Mouse (Mus musculus) limb, embryonic 14.5 days (tissue): ENCODE data around the gene Gdf1. TPM values are rescaled to one million over a fixed set of nuclear protein-coding genes. Genes with fewer than 3 reads are reported as not detected.

Source experiments
- ATAC-seq: fragments of 200-750 bp; cut with Nextera tagmentation; 2 replicates; pipeline ENCODE4 v1.8.0; 2017; ENCODE audit warnings: low read depth, moderate number of reproducible peaks, moderate TSS enrichment; ENCODE audit not compliant: low FRiP score
- DNase-seq: peaks from one replicate; pipeline ENCODE4 v3.0.0-alpha.2; 2015; ENCODE audit warnings: low spot score
- H3K27ac ChIP-seq: fragments of 300-500 bp; sonication (generic); replicated peaks from 2 replicates; pipeline ENCODE4 v1.5.1; 2014; ENCODE audit warnings: low read depth, mild to moderate bottlenecking, low read length, moderate library complexity, mixed read lengths
- H3K27me3 ChIP-seq: fragments of 300-500 bp; sonication (generic); 2 replicates; pipeline ENCODE4 v1.6.1; 2014; ENCODE audit warnings: low read length, mixed read lengths; ENCODE audit not compliant: control insufficient read depth, insufficient read depth
- H3K36me3 ChIP-seq: fragments of 300-500 bp; sonication (generic); 2 replicates; pipeline ENCODE4 v1.6.1; 2014; ENCODE audit warnings: mild to moderate bottlenecking, low read length, moderate library complexity, mixed read lengths; ENCODE audit not compliant: control insufficient read depth, insufficient read depth
- H3K4me1 ChIP-seq: fragments of 300-500 bp; sonication (generic); 2 replicates; pipeline ENCODE4 v1.6.1; 2014; ENCODE audit warnings: antibody characterized with exemption, low read length, mixed read lengths; ENCODE audit not compliant: control insufficient read depth, insufficient read depth
- H3K4me2 ChIP-seq: fragments of 300-500 bp; sonication (generic); replicated peaks from 2 replicates; pipeline ENCODE4 v1.6.1; 2014; ENCODE audit warnings: low read depth, mild to moderate bottlenecking, low read length, moderate library complexity; ENCODE audit not compliant: severe bottlenecking
- H3K4me3 ChIP-seq: fragments of 300-500 bp; sonication (generic); replicated peaks from 2 replicates; pipeline ENCODE4 v1.5.1; 2014; ENCODE audit warnings: low read length
- H3K9ac ChIP-seq: fragments of 300-500 bp; sonication (generic); 2 replicates; pipeline ENCODE4 v1.6.1; 2014; ENCODE audit warnings: mild to moderate bottlenecking, low read depth, low read length, moderate library complexity; ENCODE audit not compliant: severe bottlenecking
- H3K9me3 ChIP-seq: fragments of 300-500 bp; sonication (generic); 2 replicates; pipeline ENCODE4 v1.6.1; 2016; ENCODE audit warnings: low read length; ENCODE audit not compliant: control insufficient read depth
- POLR2A ChIP-seq: fragments of 200-500 bp; IDR thresholded peaks from 2 replicates; pipeline ENCODE4 v1.8.0; 2012; ENCODE audit warnings: inconsistent platforms, mild to moderate bottlenecking, moderate library complexity, borderline replicate concordance; ENCODE audit not compliant: insufficient read depth, insufficient read length; ENCODE audit errors: extremely low read depth
- WGBS: fragments of 180-500 bp; shearing (Covaris S2); extraction: QIAGEN DNeasy Blood & Tissue Kit; methylation state at CpG from one replicate; pipeline ENCODE4 v1.1.7; 2014; 5-methylcytosine and 5-hydroxymethylcytosine counted together
- polyA plus RNA-seq, 2 experiments: library from polyadenylated mRNA; depleted of rRNA in 1 of 2; stranded (reverse) in 1 of 2; unstranded in 1 of 2; fragments of >200 nt; fragmentation: Nextera tagmentation in 1 of 2; extraction: Ambion mirVana in 1 of 2; gene quantifications; 2 replicates each; pipeline versions ENCODE4 v1.2.1 to v1.2.3; 2012 to 2014

Gene Gdf1
- polyA plus RNA-seq, 2 experiments: 1.2 to 5.4 TPM

GRCm38 (mm10) chr8:70302901-70303300 is 26.7 kb upstream of the Gdf1 start:
- no peak for ATAC-seq
- H3K4me3 ChIP-seq: peak overlapping the region; percentile 91
- H3K4me1 ChIP-seq: peaks cover 14% of the 10 kb centered on the region
- 5% methylated on average over 16 of the region's 16 CpGs for WGBS
- DNase-seq: no peak
- H3K4me2 ChIP-seq: peak overlapping the region; percentile 77
- no peak for TF ChIP-seq POLR2A
- peak overlapping the region; percentile 72 for H3K9ac ChIP-seq
- no peaks in the 10 kb centered on the region for H3K9me3 ChIP-seq
- H3K36me3 ChIP-seq: peaks cover 56% of the 10 kb centered on the region
- H3K27ac ChIP-seq: peak overlapping the region; percentile 82; the same call in 1 of the 2 replicates
- no peaks in the 10 kb centered on the region for H3K27me3 ChIP-seq

DNA sequence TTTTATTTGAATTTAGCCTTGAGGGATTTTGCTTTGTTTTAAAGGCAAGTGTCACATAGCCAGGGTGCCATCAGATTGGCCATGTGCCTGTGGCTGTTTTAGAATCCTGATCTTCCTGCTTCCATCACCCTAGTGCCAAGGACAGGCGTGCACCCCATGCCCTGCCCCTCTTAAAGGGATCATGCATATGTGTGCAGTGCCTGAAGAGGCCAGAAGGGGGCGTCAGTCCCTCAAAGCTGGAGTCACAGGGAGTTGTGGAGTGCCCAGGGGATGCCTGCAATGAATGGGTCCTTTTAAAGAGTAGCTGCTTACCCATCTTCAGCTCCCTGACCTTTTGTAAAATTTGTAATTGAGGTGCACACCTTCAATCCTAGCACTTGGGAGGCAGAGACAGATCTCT is 20.3 kb upstream of the Gdf1 start:
- Histone ChIP-seq H3K36me3 (peaks cover 91% of the 10 kb centered on the region), H3K4me2 (no peak overlapping the region), H3K4me3 (no peak overlapping the region), H3K27ac (no peak overlapping the region), H3K9me3 (no peaks in the 10 kb centered on the region), H3K9ac (no peak overlapping the region), H3K27me3 (no peaks in the 10 kb centered on the region), H3K4me1 (peaks cover 1% of the 10 kb centered on the region; the same call in 1 of the 2 replicates)
- ATAC-seq: no peak
- no peak for TF ChIP-seq POLR2A
- whole genome bisulfite sequencing: 25% methylated on average over 2 of the region's 2 CpGs
- no peak for DNase-seq

DNA sequence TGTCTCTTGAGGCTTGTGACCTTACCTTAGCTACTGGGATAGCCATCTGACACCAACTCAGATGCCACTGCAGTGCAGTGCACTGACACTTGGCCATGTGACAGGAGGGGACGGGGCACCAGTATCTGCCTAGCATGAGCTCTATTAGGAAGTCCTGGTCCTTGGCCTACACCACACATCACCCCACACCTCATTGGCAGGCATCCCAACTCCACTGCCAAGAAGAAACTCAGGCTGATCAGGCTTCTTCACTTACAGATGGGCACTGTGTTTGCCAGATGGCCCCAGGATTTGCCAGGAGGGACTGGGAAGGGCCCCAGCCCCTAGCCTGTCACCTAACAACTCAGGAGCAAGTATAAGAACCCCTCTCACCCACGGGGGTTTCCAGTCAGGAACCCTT is 16.2 kb upstream of the Gdf1 start:
- H3K9ac ChIP-seq: no peak overlapping the region
- H3K9me3 ChIP-seq: no peaks in the 10 kb centered on the region
- no peak overlapping the region for H3K27ac ChIP-seq
- peaks cover 55% of the 10 kb centered on the region for H3K36me3 ChIP-seq
- no peaks in the 10 kb centered on the region for H3K27me3 ChIP-seq
- no peak overlapping the region for H3K4me3 ChIP-seq
- no peak overlapping the region for H3K4me2 ChIP-seq
- H3K4me1 ChIP-seq: peaks cover 22% of the 10 kb centered on the region
- TF ChIP-seq POLR2A: no peak
- WGBS: 85% methylated on average over 2 of the region's 2 CpGs
- ATAC-seq (no peak), DNase-seq (no peak)

DNA sequence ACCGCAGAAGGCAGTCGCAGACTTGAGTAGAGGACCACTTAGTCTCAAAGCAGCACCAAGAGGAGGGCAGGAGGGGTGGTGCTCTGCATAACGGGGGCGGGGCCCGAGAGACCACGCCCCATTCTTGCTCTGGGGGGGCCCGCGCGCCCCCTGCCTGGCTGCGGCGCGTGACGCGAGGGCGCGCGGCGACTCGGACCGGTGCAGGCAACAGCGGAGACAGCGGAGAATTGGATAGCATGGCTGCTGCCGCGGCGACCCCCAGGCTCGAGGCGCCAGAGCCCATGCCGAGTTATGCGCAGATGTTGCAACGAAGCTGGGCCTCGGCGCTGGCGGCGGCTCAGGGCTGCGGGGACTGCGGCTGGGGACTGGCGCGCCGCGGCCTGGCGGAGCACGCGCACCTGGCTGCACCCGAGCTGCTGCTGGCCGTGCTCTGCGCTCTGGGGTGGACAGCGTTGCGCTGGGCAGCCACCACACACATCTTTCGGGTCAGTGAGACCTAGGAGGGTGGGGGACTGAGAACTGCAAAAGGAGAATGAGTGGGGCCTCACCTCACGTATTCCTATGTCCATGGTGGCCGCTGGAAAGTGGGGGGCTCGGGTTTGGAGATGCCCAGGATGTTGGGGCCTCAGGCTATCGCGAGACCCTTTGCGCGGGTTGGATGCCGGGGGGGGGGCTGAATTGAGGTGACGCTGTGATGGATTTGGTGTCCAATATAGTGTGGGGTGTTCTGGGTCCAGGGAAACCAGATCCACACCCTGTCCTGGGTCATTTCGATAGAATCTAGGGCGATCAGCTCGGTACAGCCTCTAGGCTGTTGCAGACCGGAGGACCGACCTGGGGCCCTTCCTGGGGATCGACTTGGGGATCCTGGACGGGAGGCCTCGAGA is 13.8 kb upstream of the Gdf1 start, which contains the start of gene Cers1:
Cers1 (plus strand) TSS at position 152 of the 887 bp plus-strand sequence.
- Histone ChIP-seq H3K27me3 (no peaks in the 10 kb centered on the region), H3K4me3 (peak within 1 kb of the TSS; percentile 54), H3K4me1 (peaks cover 22% of the 10 kb centered on the region), H3K9ac (peak within 1 kb of the TSS; percentile 66), H3K9me3 (no peaks in the 10 kb centered on the region), H3K36me3 (peaks cover 38% of the 10 kb centered on the region), H3K27ac (peak within 1 kb of the TSS; percentile 73), H3K4me2 (peak within 1 kb of the TSS; percentile 75)
- peak; percentile 79 for DNase-seq
- 0 out of 2 replicates have a peak, but pooled peaks have one; percentile 34 for TF ChIP-seq POLR2A
- WGBS: 4% methylated on average over 57 of the region's 66 CpGs
- ATAC-seq: peak; percentile 77

DNA sequence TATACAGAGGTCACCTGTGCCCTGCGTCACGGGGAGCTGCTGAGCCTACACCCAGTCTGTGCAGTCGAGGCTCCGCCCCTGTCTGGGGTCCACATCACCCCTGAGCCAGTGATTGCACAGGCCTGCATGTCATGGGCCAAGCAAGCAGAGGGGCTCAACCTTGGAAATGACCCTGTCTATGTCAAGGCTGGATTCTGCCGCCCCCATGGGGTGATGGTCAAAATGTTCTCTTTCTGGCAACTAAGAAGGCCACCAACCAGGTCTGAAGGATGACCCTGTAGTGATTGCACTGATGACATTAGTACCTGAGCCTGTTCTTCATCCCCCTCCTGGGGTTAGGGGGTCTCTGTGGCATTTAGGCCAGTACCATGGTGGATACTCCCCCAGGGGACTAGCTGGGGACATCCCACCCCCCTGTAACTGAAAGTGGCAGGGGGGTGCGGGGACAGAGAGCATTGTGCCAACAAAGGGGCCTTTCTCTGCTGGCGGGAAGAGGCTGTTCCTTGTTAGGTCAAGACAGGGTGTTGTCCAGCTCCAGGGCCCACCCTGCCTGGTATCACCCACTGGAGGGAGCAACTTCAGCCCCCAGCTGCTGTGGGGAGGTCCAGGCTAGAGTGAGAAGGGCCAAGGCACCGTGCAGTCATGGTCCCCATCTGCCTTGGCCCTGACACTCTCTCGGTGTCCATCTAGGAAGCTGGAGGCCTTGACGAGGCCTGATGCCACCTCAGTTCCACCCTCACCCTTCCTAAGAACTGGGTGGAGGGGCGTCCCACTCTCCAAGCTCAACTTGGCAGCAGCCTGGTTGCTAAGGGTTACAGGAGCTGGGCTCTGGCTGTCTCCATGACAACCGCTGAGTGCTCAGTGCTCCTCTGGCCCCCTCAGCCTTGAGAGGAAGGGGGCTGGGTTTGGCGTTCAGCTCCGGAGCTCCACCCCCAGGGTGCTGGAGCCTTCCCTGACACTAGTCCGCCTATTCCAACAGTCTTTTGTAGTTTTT is 12.8 kb upstream of the Gdf1 start:
- Histone ChIP-seq H3K4me1 (peaks cover 22% of the 10 kb centered on the region), H3K4me3 (peak overlapping the region; percentile 54), H3K4me2 (peak overlapping the region; percentile 75), H3K9me3 (no peaks in the 10 kb centered on the region), H3K27ac (0 out of 2 replicates have a peak overlapping the region, but pooled peaks have one; percentile 19), H3K9ac (peak overlapping the region; percentile 66), H3K36me3 (peaks cover 29% of the 10 kb centered on the region), H3K27me3 (no peaks in the 10 kb centered on the region)
- peak; percentile 81 for ATAC-seq
- DNase-seq: peak; percentile 90
- TF ChIP-seq POLR2A: no peak
- WGBS: 13% methylated on average over 14 of the region's 15 CpGs
